Mouse (Mus musculus) CH12.LX (cell line): ENCODE results near the gene Stk24. TPM values are rescaled to one million over a fixed set of nuclear protein-coding genes. Genes with fewer than 3 reads are reported as not detected.

ENCODE experiments used
- DNase-seq: peaks from one replicate; pipeline ENCODE4 v3.0.0-alpha.2; 2013; ENCODE audit errors: extremely low read depth
- H3K27ac ChIP-seq: 2 replicates; pipeline ENCODE4 v1.5.1; 2012; ENCODE audit warnings: low read depth, mild to moderate bottlenecking, control low read depth, moderate library complexity; ENCODE audit not compliant: insufficient read depth
- H3K27me3 ChIP-seq: replicated peaks from 2 replicates; pipeline ENCODE3; 2012; ENCODE audit warnings: inconsistent platforms
- H3K36me3 ChIP-seq, 2 experiments: replicated peaks in 1 of 2; 2 replicates each; pipeline versions ENCODE3 to v1.6.1; 2012; ENCODE audit warnings: inconsistent platforms in 1 of 2, low read length in 1 of 2, mild to moderate bottlenecking in 1 of 2, mixed read lengths in 1 of 2, moderate library complexity in 1 of 2; ENCODE audit not compliant: control insufficient read depth in 1 of 2, insufficient read depth in 1 of 2
- H3K4me1 ChIP-seq, 2 experiments: 2 replicates each; pipeline ENCODE4 v1.6.1; 2012; ENCODE audit warnings: inconsistent platforms in 1 of 2, moderate library complexity in 1 of 2; ENCODE audit not compliant: insufficient read depth in 2 of 2, control insufficient read depth in 1 of 2
- H3K4me2 ChIP-seq: 2 replicates; pipeline ENCODE4 v1.6.1; 2012; ENCODE audit warnings: low read depth, mild to moderate bottlenecking, control low read depth; ENCODE audit not compliant: poor library complexity, insufficient read depth, severe bottlenecking
- H3K4me3 ChIP-seq, 3 experiments: fragments of 150-350 bp in 1 of 3; sonication (generic) in 1 of 3; replicated peaks in 1 of 3; 2 replicates each; pipeline versions ENCODE3 to v1.5.1; 2011 to 2012; ENCODE audit warnings: low read depth in 2 of 3, low read length in 2 of 3, mild to moderate bottlenecking in 2 of 3, moderate library complexity in 2 of 3, control low read depth in 1 of 3, improper control_type of control experiment in 1 of 3, inconsistent platforms in 1 of 3, mixed read lengths in 1 of 3; ENCODE audit not compliant: poor library complexity in 1 of 3
- H3K79me2 ChIP-seq: replicated peaks from 2 replicates; pipeline ENCODE4 v1.6.1; 2012; ENCODE audit warnings: mild to moderate bottlenecking, moderate library complexity; ENCODE audit not compliant: control insufficient read depth, poor library complexity, insufficient read depth, severe bottlenecking; ENCODE audit errors: extremely low read depth
- H3K9ac ChIP-seq: 2 replicates; pipeline ENCODE4 v1.6.1; 2012; ENCODE audit warnings: low read depth, mild to moderate bottlenecking, control low read depth, moderate library complexity; ENCODE audit not compliant: insufficient read depth
- H3K9me3 ChIP-seq: replicated peaks from 2 replicates; pipeline ENCODE3; 2012; ENCODE audit warnings: low read length, inconsistent platforms, mixed read lengths
- BHLHE40 ChIP-seq: IDR thresholded peaks from 2 replicates; pipeline ENCODE4 v1.6.1; 2011; ENCODE audit warnings: mild to moderate bottlenecking, low read depth, low read length, improper control_type of control experiment
- CHD2 ChIP-seq: IDR thresholded peaks from 2 replicates; pipeline ENCODE4 v1.6.1; 2011; ENCODE audit warnings: low read length, improper control_type of control experiment
- E2F4 ChIP-seq: IDR thresholded peaks from 2 replicates; pipeline ENCODE4 v1.6.1; 2011; ENCODE audit warnings: low read depth, low read length, improper control_type of control experiment; ENCODE audit not compliant: insufficient replicate concordance
- ELF1 ChIP-seq: IDR thresholded peaks from 2 replicates; pipeline ENCODE4 v1.6.1; 2014; ENCODE audit warnings: low read depth, mild to moderate bottlenecking, inconsistent platforms, low read length, improper control_type of control experiment
- HCFC1 ChIP-seq: IDR thresholded peaks from 2 replicates; pipeline ENCODE4 v1.6.1; 2012; ENCODE audit warnings: low read depth, mild to moderate bottlenecking, inconsistent platforms, low read length, improper control_type of control experiment
- IRF4 ChIP-seq: IDR thresholded peaks from 2 replicates; pipeline ENCODE4 v1.6.1; 2014; ENCODE audit warnings: low read depth, mild to moderate bottlenecking, inconsistent platforms, low read length, improper control_type of control experiment
- JUN ChIP-seq: IDR thresholded peaks from 2 replicates; pipeline ENCODE4 v1.6.1; 2011; ENCODE audit warnings: low read depth, mild to moderate bottlenecking, low read length, improper control_type of control experiment, moderate library complexity; ENCODE audit not compliant: insufficient read depth
- JUND ChIP-seq: conservative IDR thresholded peaks from 2 replicates; pipeline ENCODE4 v1.6.1; 2011; ENCODE audit warnings: low read depth, low read length, improper control_type of control experiment
- KAT2A ChIP-seq: IDR thresholded peaks from 2 replicates; pipeline ENCODE4 v1.6.1; 2012; ENCODE audit warnings: low read length, improper control_type of control experiment, inconsistent platforms; ENCODE audit not compliant: insufficient replicate concordance
- MAFK ChIP-seq: IDR thresholded peaks from 2 replicates; pipeline ENCODE4 v1.6.1; 2011; ENCODE audit warnings: low read length, improper control_type of control experiment; ENCODE audit not compliant: insufficient replicate concordance
- MAX ChIP-seq: IDR thresholded peaks from 2 replicates; pipeline ENCODE4 v1.6.1; 2011; ENCODE audit warnings: low read length, improper control_type of control experiment
- MAZ ChIP-seq: IDR thresholded peaks from 2 replicates; pipeline ENCODE4 v1.6.1; 2012; ENCODE audit warnings: low read depth, mild to moderate bottlenecking, inconsistent platforms, low read length, improper control_type of control experiment, moderate library complexity
- MEF2A ChIP-seq: IDR thresholded peaks from 2 replicates; pipeline ENCODE4 v1.6.1; 2014; ENCODE audit warnings: low read depth, mild to moderate bottlenecking, inconsistent platforms, low read length, improper control_type of control experiment, borderline replicate concordance
- MXI1 ChIP-seq: IDR thresholded peaks from 2 replicates; pipeline ENCODE4 v1.6.1; 2011; ENCODE audit warnings: mild to moderate bottlenecking, low read depth, low read length, improper control_type of control experiment
- MYC ChIP-seq: IDR thresholded peaks from 2 replicates; pipeline ENCODE4 v1.6.1; 2011; ENCODE audit warnings: low read depth, mild to moderate bottlenecking, improper control_type of control experiment, low read length
- PAX5 ChIP-seq: IDR thresholded peaks from 2 replicates; pipeline ENCODE4 v1.6.1; 2012; ENCODE audit warnings: low read length, inconsistent platforms, mixed read lengths
- POLR2A ChIP-seq: IDR thresholded peaks from 2 replicates; pipeline ENCODE4 v1.6.1; 2011; ENCODE audit warnings: low read depth, mild to moderate bottlenecking, improper control_type of control experiment, low read length
- POLR2AphosphoS2 ChIP-seq: IDR thresholded peaks from 2 replicates; pipeline ENCODE4 v1.6.1; 2011; ENCODE audit warnings: low read depth, low read length, improper control_type of control experiment
- RAD21 ChIP-seq: IDR thresholded peaks from 2 replicates; pipeline ENCODE4 v1.6.1; 2011; ENCODE audit warnings: low read depth, mild to moderate bottlenecking, low read length, improper control_type of control experiment, moderate library complexity
- RCOR1 ChIP-seq: conservative IDR thresholded peaks from 2 replicates; pipeline ENCODE4 v1.6.1; 2012; ENCODE audit warnings: low read depth, mild to moderate bottlenecking, inconsistent platforms, low read length, improper control_type of control experiment
- SMC3 ChIP-seq: IDR thresholded peaks from 2 replicates; pipeline ENCODE4 v1.6.1; 2011; ENCODE audit warnings: low read depth, low read length, improper control_type of control experiment
- TCF12 ChIP-seq: IDR thresholded peaks from 2 replicates; pipeline ENCODE4 v1.6.1; 2014; ENCODE audit warnings: low read depth, mild to moderate bottlenecking, inconsistent platforms, low read length, improper control_type of control experiment
- UBTF ChIP-seq: IDR thresholded peaks from 2 replicates; pipeline ENCODE4 v1.6.1; 2012; ENCODE audit warnings: low read depth, mild to moderate bottlenecking, inconsistent platforms, low read length, improper control_type of control experiment, moderate library complexity
- USF1 ChIP-seq: IDR thresholded peaks from 2 replicates; pipeline ENCODE4 v1.6.1; 2014; ENCODE audit warnings: low read depth, mild to moderate bottlenecking, inconsistent platforms, low read length, improper control_type of control experiment
- ZMIZ1 ChIP-seq: IDR thresholded peaks from 2 replicates; pipeline ENCODE4 v1.6.1; 2012; ENCODE audit warnings: low read depth, mild to moderate bottlenecking, inconsistent platforms, low read length, improper control_type of control experiment
- ZNF384 ChIP-seq: IDR thresholded peaks from 2 replicates; pipeline ENCODE4 v1.6.1; 2012; ENCODE audit warnings: low read depth, low read length, improper control_type of control experiment, inconsistent platforms
- dilution Hi-C: fragments of 300-500 bp; cut with MboI; formaldehyde crosslinking; loops from 2 replicates; pipeline ENCODE4 v1.14.3; 2020; ENCODE audit warnings: low sequenced_read_pairs; ENCODE audit not compliant: extremely low pct_unique_long_range_greater_than_20kb, extremely low pct_ligation_motif_present
- in situ Hi-C: fragments of 300-500 bp; cut with MboI; formaldehyde crosslinking; loops from 3 replicates; pipeline ENCODE4 v1.14.3; 2019; ENCODE audit warnings: low sequenced_read_pairs, low pct_ligation_motif_present, low pct_unique_long_range_greater_than_20kb, mixed read lengths
- polyA plus RNA-seq: library from polyadenylated mRNA; unstranded; fragments of >175 nt; gene quantifications from 2 replicates; pipeline ENCODE4 v1.2.1, GENCODE M21; 2012; ENCODE audit warnings: low read depth; ENCODE audit not compliant: insufficient read length
- total RNA-seq, 2 experiments: library from RNA; depleted of rRNA; stranded (reverse); fragments of 300-350 nt in 1 of 2; fragments of >200 nt in 1 of 2; gene quantifications; 2 replicates each; pipeline ENCODE4 v1.2.3; 2012 to 2014

Gene Stk24
- total and polyA plus RNA-seq, 3 experiments = 35.5 to 96.7 (median 52.7) TPM

DNA sequence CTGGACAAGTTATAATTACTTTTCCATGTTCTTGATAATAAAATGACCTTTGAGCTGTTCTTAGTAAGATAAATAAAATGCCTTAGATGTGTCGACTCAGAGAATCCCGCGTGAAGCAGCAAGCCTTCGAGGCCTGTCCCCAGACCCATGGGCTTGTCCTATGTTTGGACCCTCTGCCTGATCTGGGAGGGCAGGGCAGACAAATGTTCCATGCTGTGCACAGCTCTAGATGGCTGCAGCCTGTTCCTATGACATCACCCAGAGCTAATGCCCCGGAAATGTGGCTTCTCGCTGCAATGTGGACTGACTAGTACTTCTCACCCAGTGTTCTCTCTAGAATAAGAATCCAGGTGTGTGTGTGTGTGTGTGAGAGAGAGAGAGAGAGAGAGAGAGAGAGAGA lies 115.4 kb downstream of the Stk24 start:
- peak; percentile 45 for DNase-seq
- no peak overlapping the region for H3K9ac ChIP-seq
- H3K27ac ChIP-seq = no peak overlapping the region
- TF ChIP-seq E2F4 (no peak), CHD2 (no peak), MAX (no peak), ZMIZ1 (no peak), PAX5 (no peak), RAD21 (no peak), MAZ (no peak), MAFK (no peak), HCFC1 (no peak), TCF12 (no peak), ELF1 (no peak), POLR2AphosphoS2 (no peak), POLR2A (no peak)
- peaks cover 0 to 59% of the 10 kb centered on the region in 2 experiments; a peak in 2 of 4 replicates for H3K4me1 ChIP-seq
- peaks cover 0 to 58% of the 10 kb centered on the region in 2 experiments for H3K36me3 ChIP-seq
- no peaks in the 10 kb centered on the region for H3K9me3 ChIP-seq
- H3K27me3 ChIP-seq = no peaks in the 10 kb centered on the region
- H3K4me2 ChIP-seq = no peak overlapping the region
- H3K79me2 ChIP-seq = no peaks in the 10 kb centered on the region
- in situ Hi-C loops = no loop called here
- dilution Hi-C loops = no loop called here
- H3K4me3 ChIP-seq = no peak overlapping the region

DNA sequence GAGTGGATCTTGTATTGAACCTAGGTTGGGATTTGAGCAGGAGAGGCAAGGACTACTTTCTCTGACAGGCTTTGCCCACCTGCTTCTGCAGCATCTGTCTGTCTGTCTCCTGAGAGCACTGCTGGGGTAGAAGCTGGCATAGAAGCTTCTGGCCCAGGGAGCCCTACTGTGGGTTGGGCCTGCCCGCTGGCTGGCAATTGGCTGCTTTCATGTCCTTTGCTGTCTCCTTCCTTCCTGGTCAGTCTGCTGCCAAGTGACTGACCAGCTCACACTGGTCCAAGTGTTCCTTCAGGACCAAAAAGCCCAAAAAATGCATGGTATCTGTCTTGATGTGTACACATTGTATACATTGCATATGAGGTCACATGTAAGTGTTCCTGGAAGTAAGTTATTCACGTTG lies 115.9 kb downstream of the Stk24 start:
- Histone ChIP-seq H3K9ac (no peak overlapping the region), H3K4me1 (peaks cover 0 to 59% of the 10 kb centered on the region in 2 experiments; a peak in 2 of 4 replicates), H3K4me2 (no peak overlapping the region), H3K4me3 (no peak overlapping the region), H3K9me3 (no peaks in the 10 kb centered on the region), H3K36me3 (peaks cover 0 to 57% of the 10 kb centered on the region in 2 experiments), H3K27me3 (no peaks in the 10 kb centered on the region), H3K27ac (no peak overlapping the region), H3K79me2 (no peaks in the 10 kb centered on the region)
- DNase-seq = no peak
- dilution Hi-C loops = no loop called here
- in situ Hi-C loops = no loop called here
- TF ChIP-seq RCOR1 (no peak), MEF2A (no peak), POLR2A (no peak)

DNA sequence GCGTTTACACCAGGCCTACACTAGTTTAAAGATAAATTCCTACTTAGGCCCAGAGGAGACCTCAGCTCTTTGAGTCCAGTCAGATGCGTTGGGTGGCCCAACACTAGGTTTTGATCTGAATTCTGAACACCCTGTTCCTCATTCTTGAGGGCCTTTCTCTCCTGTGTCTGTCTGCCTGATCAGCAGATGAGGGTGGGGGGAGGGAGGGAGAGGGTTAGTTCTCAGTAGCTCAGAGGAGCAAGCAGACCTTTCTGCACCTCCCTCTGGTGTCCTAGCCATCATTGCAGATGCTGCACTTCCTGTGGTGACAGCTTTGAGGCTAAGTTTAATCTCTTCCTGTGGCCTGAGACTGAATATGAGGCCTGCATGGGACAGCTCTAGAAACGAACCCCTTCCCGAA lies 117.2 kb downstream of the Stk24 start:
- Histone ChIP-seq H3K79me2 (no peaks in the 10 kb centered on the region), H3K4me2 (no peak overlapping the region), H3K9me3 (no peaks in the 10 kb centered on the region), H3K4me3 (no peak overlapping the region), H3K27me3 (no peaks in the 10 kb centered on the region), H3K36me3 (peaks cover 1 to 60% of the 10 kb centered on the region in 2 experiments), H3K4me1 (peaks cover 0 to 59% of the 10 kb centered on the region in 2 experiments; a peak in 2 of 4 replicates), H3K27ac (no peak overlapping the region), H3K9ac (no peak overlapping the region)
- dilution Hi-C loops (no loop called here), in situ Hi-C loops (no loop called here)
- peak; percentile 70 for DNase-seq
- no peak for TF ChIP-seq RCOR1
- no peak for TF ChIP-seq SMC3
- no peak for TF ChIP-seq IRF4
- no peak for TF ChIP-seq TCF12
- TF ChIP-seq MAX = no peak
- TF ChIP-seq UBTF = no peak
- TF ChIP-seq ZNF384 = no peak
- TF ChIP-seq ZMIZ1 = no peak
- TF ChIP-seq KAT2A = no peak
- TF ChIP-seq MXI1 = no peak
- TF ChIP-seq JUN = no peak
- TF ChIP-seq MEF2A = no peak
- TF ChIP-seq BHLHE40 = no peak
- TF ChIP-seq JUND = no peak
- TF ChIP-seq MYC = no peak
- TF ChIP-seq USF1 = no peak
- TF ChIP-seq E2F4 = no peak
- TF ChIP-seq MAFK = no peak
- no peak for TF ChIP-seq CHD2
